Mouse (Mus musculus) megakaryocyte progenitor cell, adult 5-6 weeks (primary cell): Measurements from ENCODE around the gene Gm42957. TPM values are rescaled to one million over a fixed set of nuclear protein-coding genes. Genes with fewer than 3 reads are reported as not detected.

Experiments
- total RNA-seq, 2 experiments: library from RNA; stranded (forward) in 1 of 2; stranded (reverse) in 1 of 2; fragments of 157-497, 149-512 nt in 1 of 2; fragments of 200-1000 nt in 1 of 2; gene quantifications; 2 replicates each; pipeline versions ENCODE4 v1.2.3 to v1.2.4; 2015 to 2017

Gm42957 gene
- total RNA-seq, 2 experiments from 2014 or later, result 0.10 TPM; not detected in 1

Other genes with a start within 250 kb of the Gm42957 start
- gene BC107364, start 183.2 kb upstream of the Gm42957 start, total RNA-seq (2015), result not detected in 2 replicates
- not detected in 2 replicates for gene BC107364, start 183.2 kb upstream of the Gm42957 start, total RNA-seq (2017)
- not detected in 2 replicates for gene Hfe2, start 110.3 kb upstream of the Gm42957 start, total RNA-seq (2015)
- gene Hfe2, start 110.3 kb upstream of the Gm42957 start, total RNA-seq (2017), result not detected in 2 replicates
- gene Txnip, start 77.5 kb upstream of the Gm42957 start, total RNA-seq (2015), result 103 and 139 TPM in 2 replicates
- gene Txnip, start 77.5 kb upstream of the Gm42957 start, total RNA-seq (2017), result 94.6 and 128 TPM in 2 replicates
- gene Gm16253, start 58.5 kb upstream of the Gm42957 start, total RNA-seq (2015), result not detected in 2 replicates
- not detected in 2 replicates for gene Gm16253, start 58.5 kb upstream of the Gm42957 start, total RNA-seq (2017)
- gene Polr3gl, start 41.3 kb upstream of the Gm42957 start, total RNA-seq (2015), result 27.0 and 30.4 TPM in 2 replicates
- 50.7 and 59.5 TPM in 2 replicates for gene Polr3gl, start 41.3 kb upstream of the Gm42957 start, total RNA-seq (2017)
- not detected in 2 replicates for gene Ankrd34a, start 38.8 kb upstream of the Gm42957 start, total RNA-seq (2015)
- not detected in 2 replicates for gene Ankrd34a, start 38.8 kb upstream of the Gm42957 start, total RNA-seq (2017)
- gene Lix1l, start 34.3 kb upstream of the Gm42957 start, total RNA-seq (2015), result 0.89 and 3.0 TPM in 2 replicates
- gene Lix1l, start 34.3 kb upstream of the Gm42957 start, total RNA-seq (2017), result 0.83 and 2.3 TPM in 2 replicates
- 116 and 119 TPM in 2 replicates for gene Rbm8a, start 5.5 kb upstream of the Gm42957 start, total RNA-seq (2015)
- 58.2 and 64.5 TPM in 2 replicates for gene Rbm8a, start 5.5 kb upstream of the Gm42957 start, total RNA-seq (2017)
- gene Pex11b, start 98 bp upstream of the Gm42957 start, total RNA-seq (2015), result 26.4 and 30.8 TPM in 2 replicates
- 17.5 and 18.9 TPM in 2 replicates for gene Pex11b, start 98 bp upstream of the Gm42957 start, total RNA-seq (2017)
- 0.79 and 1.2 TPM in 2 replicates for gene Itga10, start 10.1 kb downstream of the Gm42957 start, total RNA-seq (2015)
- 0.07 TPM in 1 of 2 replicates, not detected in the other for gene Itga10, start 10.1 kb downstream of the Gm42957 start, total RNA-seq (2017)
- not detected in 2 replicates for gene Ankrd35, start 34.7 kb downstream of the Gm42957 start, total RNA-seq (2015)
- gene Ankrd35, start 34.7 kb downstream of the Gm42957 start, total RNA-seq (2017), result not detected in 2 replicates
- 4.0 and 8.1 TPM in 2 replicates for gene Pias3, start 60.9 kb downstream of the Gm42957 start, total RNA-seq (2015)
- 2.6 and 6.7 TPM in 2 replicates for gene Pias3, start 60.9 kb downstream of the Gm42957 start, total RNA-seq (2017)
- gene Nudt17, start 73.1 kb downstream of the Gm42957 start, total RNA-seq (2015), result 0.59 TPM in 1 of 2 replicates, not detected in the other
- not detected in 2 replicates for gene Nudt17, start 73.1 kb downstream of the Gm42957 start, total RNA-seq (2017)
- gene Polr3c, start 92.2 kb downstream of the Gm42957 start, total RNA-seq (2015), result 31.2 and 35.2 TPM in 2 replicates
- gene Polr3c, start 92.2 kb downstream of the Gm42957 start, total RNA-seq (2017), result 19.8 and 27.7 TPM in 2 replicates
- gene Rnf115, start 92.2 kb downstream of the Gm42957 start, total RNA-seq (2015), result 71.4 and 76.5 TPM in 2 replicates
- 70.7 and 81.6 TPM in 2 replicates for gene Rnf115, start 92.2 kb downstream of the Gm42957 start, total RNA-seq (2017)
- not detected in 2 replicates for gene Pdzk1, start 193.8 kb downstream of the Gm42957 start, total RNA-seq (2015)
- not detected in 2 replicates for gene Pdzk1, start 193.8 kb downstream of the Gm42957 start, total RNA-seq (2017)
- 0.98 and 2.1 TPM in 2 replicates for gene Cd160, start 193.9 kb downstream of the Gm42957 start, total RNA-seq (2015)
- 0.57 TPM in 1 of 2 replicates, not detected in the other for gene Cd160, start 193.9 kb downstream of the Gm42957 start, total RNA-seq (2017)